Mouse (Mus musculus) myocyte (in vitro differentiated cells): Measurements from ENCODE around the gene A830005F24Rik.

Experiments used
- E2F4 ChIP-seq: IDR thresholded peaks from one replicate; pipeline ENCODE4 v1.6.1; 2011; ENCODE audit warnings: mild to moderate bottlenecking, control low read depth, moderate library complexity; ENCODE audit not compliant: insufficient read depth
- MAX ChIP-seq: IDR thresholded peaks from one replicate; pipeline ENCODE4 v1.6.1; 2011; ENCODE audit warnings: low read depth, mild to moderate bottlenecking, control low read depth
- POLR2A ChIP-seq: IDR thresholded peaks from one replicate; pipeline ENCODE4 v1.6.1; 2011; ENCODE audit warnings: low read depth, mild to moderate bottlenecking, control low read depth, moderate library complexity; ENCODE audit not compliant: insufficient read length
- POLR2AphosphoS2 ChIP-seq: IDR thresholded peaks from one replicate; pipeline ENCODE4 v1.6.1; 2011; ENCODE audit warnings: low read depth, control low read depth; ENCODE audit not compliant: insufficient read length
- REST ChIP-seq: IDR thresholded peaks from one replicate; pipeline ENCODE4 v1.6.1; 2011; ENCODE audit warnings: mild to moderate bottlenecking, control low read depth, moderate library complexity; ENCODE audit not compliant: insufficient read depth, insufficient read length
- SRF ChIP-seq: IDR thresholded peaks from one replicate; pipeline ENCODE4 v1.6.1; 2011; ENCODE audit warnings: low read depth; ENCODE audit not compliant: control insufficient read depth, insufficient read length
- TCF12 ChIP-seq: IDR thresholded peaks from one replicate; pipeline ENCODE4 v1.6.1; 2011; ENCODE audit warnings: mild to moderate bottlenecking, control low read depth; ENCODE audit not compliant: poor library complexity, insufficient read depth, severe bottlenecking
- TCF3 ChIP-seq: IDR thresholded peaks from one replicate; pipeline ENCODE4 v1.6.1; 2011; ENCODE audit warnings: low read depth, control low read depth; ENCODE audit not compliant: insufficient read length
- USF1 ChIP-seq: IDR thresholded peaks from one replicate; pipeline ENCODE4 v1.6.1; 2011; ENCODE audit warnings: low read depth, mild to moderate bottlenecking, control low read depth, moderate library complexity

GRCm38 (mm10) chr13:48493183-48493582 lies 20.2 kb upstream of the A830005F24Rik start:
- no peak for TF ChIP-seq POLR2A
- no peak for TF ChIP-seq USF1
- TF ChIP-seq TCF12 = no peak
- no peak for TF ChIP-seq MAX
- no peak for TF ChIP-seq POLR2AphosphoS2
- no peak for TF ChIP-seq E2F4
- no peak for TF ChIP-seq REST
- TF ChIP-seq TCF3 = no peak
- no peak for TF ChIP-seq SRF
